8 mouse cellular contexts compared by ENCODE assay signal in genomic region chr15:102399229-102400221, GRCm38 (mm10). TPM values are rescaled to one million over a fixed set of nuclear protein-coding genes. Genes with fewer than 3 reads are reported as not detected.
A peak's percentile ranks its signal among the peaks of the same experiment; 100 is the strongest.
DNase-seq lines count a peak whose midpoint lies in the region; ATAC-seq and TF ChIP-seq lines count a peak whose summit lies in the region.

No protein-coding gene starts in this region.

- peak; percentile 91 for ATAC-seq in common myeloid progenitor, adult 5-6 weeks (replicated peaks; ENCODE audit: low read depth, poor library complexity, severe bottlenecking)
- peak; percentile 73 for ATAC-seq in hindbrain, postnatal 0 days
- peak; percentile 84 for ATAC-seq in megakaryocyte progenitor cell, adult 5-6 weeks (replicated peaks; ENCODE audit: poor library complexity)

- H3K9ac ChIP-seq in hindbrain, postnatal 0 days (replicated peaks; ENCODE audit: low read length), result peak overlapping the region; percentile 50

- 6% methylated on average over 34 of the region's 34 CpGs for WGBS in hindbrain, postnatal 0 days

- peak overlapping the region; percentile 65 for H3K27ac ChIP-seq in hindbrain, postnatal 0 days

- H3K36me3 ChIP-seq in hindbrain, postnatal 0 days (ENCODE audit: insufficient read depth, low read length), result no peaks in the 10 kb centered on the region

- no peaks in the 10 kb centered on the region for H3K27me3 ChIP-seq in hindbrain, postnatal 0 days (ENCODE audit: insufficient read depth, low read length)

- peak; percentile 99 for DNase-seq in R1 (ENCODE audit: low read depth, low spot score)
- DNase-seq in gastrocnemius, adult 8-10 months (ENCODE audit: low spot score in 2 of 2), result peak; percentile 95 to 97
- DNase-seq in hindbrain, postnatal 0 days (ENCODE audit: low spot score), result peak; percentile 67
- peak; percentile 54 to 65 for DNase-seq in left cerebral cortex, postnatal 14 days (ENCODE audit: low spot score in 2 of 2)
- DNase-seq in right cerebral cortex, postnatal 14 days, result peak; percentile 48
- peak; percentile 77 for DNase-seq in urinary bladder, postnatal 25 days (ENCODE audit: low spot score)

- H3K9me3 ChIP-seq in hindbrain, postnatal 0 days (ENCODE audit: low read length), result no peaks in the 10 kb centered on the region

- no peaks in the 10 kb centered on the region for H3K4me1 ChIP-seq in hindbrain, postnatal 0 days (ENCODE audit: insufficient read depth, low read length)

- intact Hi-C loops in left cerebral cortex, postnatal 14 days (cut with DNase I), result no loop called here

- peak overlapping the region; percentile 70 for H3K4me2 ChIP-seq in hindbrain, postnatal 0 days (ENCODE audit: low read depth, low read length)

- no peak for TF ChIP-seq CTCF in hindbrain, postnatal 0 days (IDR thresholded peaks at IDR 0.05; ENCODE audit: low read depth)

- peak overlapping the region; percentile 40 for H3K4me3 ChIP-seq in hindbrain, postnatal 0 days (ENCODE audit: low read length)

RNA-seq across cellular contexts. Expression of gene Sp1, which starts 6.4 kb away (rescaled TPM):
- 65.3 and 87.3 TPM in 2 replicates for total RNA-seq in common myeloid progenitor, adult 5-6 weeks (2017)
- 10 to 100 TPM; 17.9 to 22.2 (median 20.5) TPM for total RNA-seq in gastrocnemius, adult 8-10 months (2022)
- 24.7 and 26.0 TPM in 2 replicates for total RNA-seq in hindbrain, postnatal 0 days (2014; rRNA removed)
- 3.0 and 3.5 TPM in 2 replicates for polyA plus RNA-seq in hindbrain, postnatal 0 days (2015; fragmentation: Nextera tagmentation; extraction: Ambion mirVana)
- total RNA-seq in left cerebral cortex, postnatal 14 days (2021), result 10 to 100 TPM; 23.2 to 24.5 TPM
- 62.0 and 63.9 TPM in 2 replicates for total RNA-seq in megakaryocyte progenitor cell, adult 5-6 weeks (2015)
- total RNA-seq in megakaryocyte progenitor cell, adult 5-6 weeks (2017), result 46.4 and 52.9 TPM in 2 replicates

RNA-seq across cellular contexts. Expression of gene Sp7, which starts 32.5 kb away (rescaled TPM):
- not detected in 2 replicates for total RNA-seq in common myeloid progenitor, adult 5-6 weeks (2017)
- total RNA-seq in gastrocnemius, adult 8-10 months (2022), result not detected
- 0.11 and 0.31 TPM in 2 replicates for total RNA-seq in hindbrain, postnatal 0 days (2014; rRNA removed)
- polyA plus RNA-seq in hindbrain, postnatal 0 days (2015; fragmentation: Nextera tagmentation; extraction: Ambion mirVana), result 0.38 and 0.40 TPM in 2 replicates
- total RNA-seq in left cerebral cortex, postnatal 14 days (2021), result under 1 TPM; 0.26 to 0.53 TPM
- not detected in 2 replicates for total RNA-seq in megakaryocyte progenitor cell, adult 5-6 weeks (2015)
- not detected in 2 replicates for total RNA-seq in megakaryocyte progenitor cell, adult 5-6 weeks (2017)

RNA-seq across cellular contexts. Expression of gene Amhr2, which starts 45.6 kb away (rescaled TPM):
- not detected in 2 replicates for total RNA-seq in common myeloid progenitor, adult 5-6 weeks (2017)
- total RNA-seq in gastrocnemius, adult 8-10 months (2022), result 10 to 100 TPM in 3 of 4 experiments, 1 to 10 TPM in 1; 9.9 to 14.2 (median 11.7) TPM
- 0.16 TPM in 1 of 2 replicates, not detected in the other for total RNA-seq in hindbrain, postnatal 0 days (2014; rRNA removed)
- 0.36 and 0.62 TPM in 2 replicates for polyA plus RNA-seq in hindbrain, postnatal 0 days (2015; fragmentation: Nextera tagmentation; extraction: Ambion mirVana)
- total RNA-seq in left cerebral cortex, postnatal 14 days (2021), result under 1 TPM; 0.51 to 0.75 TPM
- 0.07 TPM in 1 of 2 replicates, not detected in the other for total RNA-seq in megakaryocyte progenitor cell, adult 5-6 weeks (2015)
- not detected in 2 replicates for total RNA-seq in megakaryocyte progenitor cell, adult 5-6 weeks (2017)

RNA-seq across cellular contexts. Expression of gene Aaas, which starts 49.0 kb away (rescaled TPM):
- total RNA-seq in common myeloid progenitor, adult 5-6 weeks (2017), result 111 and 199 TPM in 2 replicates
- 1 to 10 TPM; 5.3 to 7.5 (median 6.8) TPM for total RNA-seq in gastrocnemius, adult 8-10 months (2022)
- 19.4 and 25.4 TPM in 2 replicates for total RNA-seq in hindbrain, postnatal 0 days (2014; rRNA removed)
- 31.4 and 36.4 TPM in 2 replicates for polyA plus RNA-seq in hindbrain, postnatal 0 days (2015; fragmentation: Nextera tagmentation; extraction: Ambion mirVana)
- 10 to 100 TPM; 17.5 to 18.8 TPM for total RNA-seq in left cerebral cortex, postnatal 14 days (2021)
- 103 and 110 TPM in 2 replicates for total RNA-seq in megakaryocyte progenitor cell, adult 5-6 weeks (2015)
- 141 and 151 TPM in 2 replicates for total RNA-seq in megakaryocyte progenitor cell, adult 5-6 weeks (2017)

RNA-seq across cellular contexts. Expression of gene Prr13, which starts 59.3 kb away (rescaled TPM):
- total RNA-seq in common myeloid progenitor, adult 5-6 weeks (2017), result 38.7 and 51.2 TPM in 2 replicates
- total RNA-seq in gastrocnemius, adult 8-10 months (2022), result 10 to 100 TPM; 16.4 to 22.3 (median 20.2) TPM
- 27.4 and 28.0 TPM in 2 replicates for total RNA-seq in hindbrain, postnatal 0 days (2014; rRNA removed)
- polyA plus RNA-seq in hindbrain, postnatal 0 days (2015; fragmentation: Nextera tagmentation; extraction: Ambion mirVana), result 90.4 and 95.1 TPM in 2 replicates
- total RNA-seq in left cerebral cortex, postnatal 14 days (2021), result 10 to 100 TPM; 22.3 to 24.8 TPM
- total RNA-seq in megakaryocyte progenitor cell, adult 5-6 weeks (2015), result 71.0 and 73.0 TPM in 2 replicates
- 48.6 and 51.5 TPM in 2 replicates for total RNA-seq in megakaryocyte progenitor cell, adult 5-6 weeks (2017)

Comparison
In these comparisons a context has a peak if more than half of its experiments do, and no peak if none do; other contexts are left out.
1. Peak in every context shown above with its lines: DNase-seq, ATAC-seq, H3K4me3 ChIP-seq and H3K27ac ChIP-seq.
2. DNase-seq: peak in every context shown above with its lines; median percentile 99 in R1; 96 in gastrocnemius, adult 8-10 months; 77 in urinary bladder, postnatal 25 days; 67 in hindbrain, postnatal 0 days; 60 in left cerebral cortex, postnatal 14 days; 48 in right cerebral cortex, postnatal 14 days.